Mouse (Mus musculus): ENCODE data around the gene Akap8.

Akap8 gene

DNA sequence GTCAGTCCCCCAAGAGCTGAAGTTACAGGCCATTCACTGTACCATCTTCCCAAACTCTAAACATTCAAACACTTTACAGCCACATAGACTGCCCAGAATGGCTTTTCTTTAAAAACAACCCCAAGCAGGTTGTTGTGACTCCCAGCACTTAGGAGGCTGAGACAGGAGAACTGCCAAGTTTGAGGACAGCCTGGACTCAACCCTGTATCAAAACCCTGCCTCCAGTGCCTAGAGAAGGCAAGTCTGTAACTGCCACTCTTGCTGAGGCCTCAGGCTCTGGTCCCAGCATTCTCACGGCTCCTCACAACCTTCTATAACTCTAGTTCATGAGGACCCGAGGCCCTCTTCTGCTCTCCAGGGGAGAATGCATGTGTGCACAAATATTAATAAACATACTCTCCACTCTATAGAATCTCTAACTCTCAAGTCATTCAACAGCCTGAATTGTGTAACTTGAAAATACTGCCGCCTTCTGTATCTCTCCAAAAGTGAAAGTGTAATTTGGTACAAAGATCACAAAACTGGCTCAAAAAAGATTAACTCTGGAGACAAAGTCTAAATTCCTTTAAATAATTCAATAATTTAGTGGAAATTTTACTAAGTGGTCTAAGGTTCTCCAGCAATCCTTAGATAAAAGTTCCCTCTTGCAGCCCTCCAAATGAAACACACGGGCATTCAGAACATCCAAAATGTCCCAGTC, 39.3 kb downstream of the Akap8 start:
- DNase-seq, result no peak

DNA sequence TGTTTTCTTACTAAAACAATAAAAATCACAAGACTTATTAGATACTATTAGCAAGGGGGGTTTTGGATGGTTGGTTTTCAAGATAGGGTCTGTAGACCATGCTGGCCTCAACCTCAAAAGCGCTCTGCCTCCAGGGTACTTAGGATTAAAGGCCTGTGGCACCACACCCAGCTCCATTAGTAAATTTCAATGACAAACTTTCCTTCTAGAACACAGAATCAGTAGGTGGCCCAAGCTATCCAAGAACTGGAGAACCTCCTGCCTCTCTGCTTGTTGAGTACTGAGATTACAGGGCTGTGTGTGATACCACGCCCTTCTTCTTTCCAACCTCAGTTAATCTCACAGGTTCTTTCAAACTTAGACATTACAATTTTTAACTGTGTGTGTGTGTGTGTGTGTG, 39.9 kb downstream of the Akap8 start:
- no peak for DNase-seq

DNA sequence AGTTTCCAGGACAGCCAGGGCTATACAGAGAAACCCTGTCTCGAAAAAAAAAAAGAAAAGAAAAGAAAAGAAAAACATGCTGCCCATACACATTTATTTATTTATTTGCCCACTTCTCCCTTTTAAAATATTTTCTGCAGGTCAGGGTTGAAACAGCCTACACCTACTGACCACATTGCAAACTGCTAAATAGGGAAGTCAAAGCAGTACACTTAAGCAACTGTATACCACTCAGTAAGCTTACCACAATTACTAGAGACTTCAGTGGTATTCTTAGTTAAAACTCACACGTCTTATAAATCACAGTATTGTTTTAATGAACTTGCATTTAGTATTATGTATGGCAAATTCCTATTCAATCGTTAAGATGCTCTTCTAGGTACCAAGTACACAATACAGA, 40.5 kb downstream of the Akap8 start:
- DNase-seq, result no peak

DNA sequence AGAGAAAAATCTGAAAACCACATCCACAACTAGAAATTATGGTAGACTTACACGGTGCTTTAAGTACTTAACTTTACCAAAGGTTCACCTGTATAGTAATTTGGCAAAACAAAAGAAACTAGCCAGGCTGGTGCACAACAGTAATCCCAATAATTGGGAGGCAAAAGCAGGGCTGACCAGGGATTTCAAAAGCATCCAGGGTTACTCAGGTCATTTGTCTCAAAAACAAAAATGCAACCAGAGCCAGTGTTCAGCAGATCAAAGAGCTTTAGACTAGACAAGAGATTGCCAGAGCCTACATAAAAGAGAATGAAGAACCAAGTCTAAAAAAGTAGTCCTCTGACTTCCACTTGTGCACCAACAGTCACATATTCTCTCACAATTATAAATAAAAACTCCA, 43.8 kb downstream of the Akap8 start:
- DNase-seq, result no peak

DNA sequence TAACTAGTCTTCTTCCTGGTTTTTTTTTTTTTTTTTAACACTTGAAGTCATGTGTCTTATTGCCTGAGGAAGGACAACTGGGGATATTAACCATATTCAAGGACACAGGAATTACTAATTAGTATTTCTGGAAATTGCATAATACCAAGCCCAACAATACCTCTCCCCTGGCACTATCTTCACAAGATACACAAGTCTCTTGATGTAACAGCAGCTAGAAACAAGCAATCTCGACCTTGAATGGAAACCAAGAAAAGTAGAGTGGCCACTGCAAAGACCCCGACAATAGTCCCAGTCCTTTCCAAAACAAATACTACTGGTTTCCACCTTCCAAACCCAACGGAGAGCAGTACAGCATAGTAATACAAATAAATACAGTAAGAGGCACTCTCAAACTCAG, 45.5 kb downstream of the Akap8 start:
- no peak for DNase-seq

DNA sequence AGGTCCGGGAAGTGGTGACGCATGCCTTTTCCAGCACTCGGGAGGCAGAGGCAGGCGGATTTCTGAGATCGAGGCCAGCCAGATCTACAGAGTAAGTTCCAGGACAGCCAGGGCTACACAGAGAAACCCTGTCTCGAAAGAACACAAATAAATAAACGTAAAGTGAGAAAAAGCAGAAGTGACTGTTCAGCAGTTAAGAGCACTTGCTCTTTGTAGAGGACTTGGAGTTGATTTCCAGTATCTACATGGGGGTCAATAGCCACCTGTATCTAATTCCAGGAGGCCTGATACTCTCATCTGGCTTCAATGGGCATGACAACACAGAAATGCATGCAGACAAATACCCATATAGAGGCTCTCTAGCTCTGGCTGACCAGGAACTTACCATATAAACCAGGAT, 51.9 kb downstream of the Akap8 start:
- no peak for DNase-seq

DNA sequence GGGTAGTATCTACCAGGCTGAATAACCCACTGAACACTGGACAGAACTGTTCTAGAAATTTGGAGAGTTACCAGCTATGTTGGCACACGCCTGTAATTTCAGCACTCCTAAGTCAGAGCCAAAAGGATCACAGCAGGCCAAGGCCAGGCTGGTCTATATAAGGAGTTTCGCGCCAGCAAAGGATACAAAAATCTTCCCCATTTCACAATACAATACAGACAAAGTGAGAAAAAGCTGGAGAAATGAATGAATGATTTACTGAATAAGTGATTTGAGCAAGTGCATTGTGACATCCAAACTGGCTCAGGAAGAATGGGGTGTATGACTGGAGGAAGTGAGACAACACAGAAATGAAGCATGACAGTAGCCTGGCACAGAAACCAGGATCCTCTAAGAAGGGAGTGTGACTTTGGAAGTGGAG, 52.5 kb downstream of the Akap8 start:
- DNase-seq, result no peak

DNA sequence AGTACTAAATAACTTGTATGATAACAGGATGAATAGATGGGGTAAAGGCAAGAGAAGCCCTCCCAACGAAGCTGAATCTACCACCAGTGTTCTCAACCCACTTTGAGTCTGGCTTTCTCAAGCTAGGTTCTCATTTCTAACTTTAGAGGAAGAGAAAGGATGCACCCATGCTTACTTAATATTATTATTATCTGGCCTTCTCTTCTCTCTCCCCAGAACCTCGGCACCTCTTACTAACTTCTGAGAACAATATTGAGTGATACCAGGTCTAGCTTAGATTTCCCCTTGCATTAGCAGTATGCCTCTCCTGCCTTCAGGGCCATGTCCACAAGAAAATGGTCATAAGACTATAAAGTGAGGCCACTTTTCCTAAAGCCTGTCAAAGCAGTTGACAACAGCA, 52.9 kb downstream of the Akap8 start:
- no peak for DNase-seq

DNA sequence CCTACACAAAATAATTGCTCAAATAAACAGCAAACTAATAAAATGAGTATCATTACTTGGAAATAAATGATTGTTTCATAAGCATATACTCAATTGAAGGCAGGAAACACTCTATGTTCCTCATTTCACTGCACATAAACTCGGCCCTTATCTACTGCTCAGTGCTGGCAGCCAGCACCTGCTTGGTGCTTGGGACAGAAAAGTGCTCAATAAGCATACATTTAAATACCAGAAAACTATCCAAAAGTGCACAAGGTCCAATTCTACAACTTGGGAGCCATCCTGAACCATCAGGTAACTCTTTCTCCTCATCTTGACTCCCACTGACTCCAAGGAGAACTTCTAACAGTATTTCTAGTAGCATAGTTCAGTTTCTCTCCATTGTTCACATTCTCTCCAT, 53.4 kb downstream of the Akap8 start:
- no peak for DNase-seq

DNA sequence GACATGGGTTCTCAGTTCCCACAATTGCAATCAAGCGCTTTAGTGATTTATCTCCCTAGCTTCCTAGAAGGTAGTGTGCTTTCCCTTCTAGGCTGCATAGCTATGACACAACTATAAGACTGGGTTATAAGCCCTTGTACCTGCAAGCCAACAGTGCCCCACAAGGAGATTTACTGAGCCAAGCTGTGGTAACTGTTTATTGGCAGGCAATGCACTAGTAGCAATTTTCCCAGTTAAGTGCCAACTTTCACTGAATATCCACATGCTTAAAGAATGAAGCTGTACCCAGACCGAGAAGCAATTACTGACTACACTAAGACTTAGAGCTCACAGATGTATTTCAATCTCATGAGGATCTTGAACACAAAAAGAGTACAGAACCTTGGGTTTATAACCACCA, 57.4 kb downstream of the Akap8 start:
- no peak for DNase-seq

DNA sequence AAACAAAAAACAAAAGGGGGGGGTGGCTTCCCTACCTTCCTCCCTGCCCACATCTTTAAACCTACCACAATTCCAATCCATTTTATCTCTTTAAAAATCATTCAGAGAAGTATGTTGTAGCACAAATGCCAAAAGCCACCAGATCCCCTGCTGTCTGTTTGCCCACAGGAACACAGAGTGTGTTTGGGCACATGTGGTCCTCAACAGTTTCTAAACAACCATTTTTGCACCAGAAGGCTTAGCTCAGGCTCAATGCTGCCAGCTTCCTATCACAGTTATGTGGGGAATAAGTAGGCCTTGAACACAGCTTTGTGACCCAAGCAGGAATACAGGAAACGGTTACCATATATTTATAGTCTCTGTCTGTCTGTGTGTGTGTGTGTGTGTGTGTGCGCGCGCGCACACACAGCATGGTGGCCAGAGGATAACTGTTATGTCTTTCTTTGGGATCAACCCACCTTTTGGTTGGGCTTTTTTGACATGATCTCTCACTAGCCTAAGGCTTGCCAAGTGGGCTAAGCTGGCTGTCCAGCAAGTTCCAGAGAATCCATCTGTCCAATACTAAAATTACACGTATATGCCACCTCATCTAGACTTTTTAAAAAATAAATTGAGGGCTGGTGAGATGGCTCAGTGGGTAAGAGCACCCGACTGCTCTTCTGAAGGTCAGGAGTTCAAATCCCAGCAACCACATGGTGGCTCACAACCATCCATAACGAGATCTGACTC, 58.0 kb downstream of the Akap8 start:
- no peak for DNase-seq

DNA sequence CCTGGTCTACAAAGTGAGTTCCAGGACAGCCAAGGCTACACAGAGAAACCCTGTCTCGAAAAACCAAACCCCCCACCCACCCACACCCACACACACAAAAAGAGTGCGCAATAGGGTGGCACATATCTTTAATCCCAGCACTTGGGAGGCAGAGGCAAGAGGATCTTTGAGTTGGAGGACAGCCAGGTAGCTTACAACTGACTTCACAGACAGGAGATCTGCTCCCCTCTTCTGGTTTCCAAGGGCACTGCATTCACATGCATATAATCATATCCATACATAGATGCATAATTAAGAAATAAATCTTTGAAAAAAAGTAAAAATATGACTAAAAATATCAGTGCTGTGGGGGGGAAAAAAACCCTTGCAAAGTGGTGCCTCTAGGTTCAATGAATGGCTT, 62.2 kb downstream of the Akap8 start:
- no peak for DNase-seq

DNA sequence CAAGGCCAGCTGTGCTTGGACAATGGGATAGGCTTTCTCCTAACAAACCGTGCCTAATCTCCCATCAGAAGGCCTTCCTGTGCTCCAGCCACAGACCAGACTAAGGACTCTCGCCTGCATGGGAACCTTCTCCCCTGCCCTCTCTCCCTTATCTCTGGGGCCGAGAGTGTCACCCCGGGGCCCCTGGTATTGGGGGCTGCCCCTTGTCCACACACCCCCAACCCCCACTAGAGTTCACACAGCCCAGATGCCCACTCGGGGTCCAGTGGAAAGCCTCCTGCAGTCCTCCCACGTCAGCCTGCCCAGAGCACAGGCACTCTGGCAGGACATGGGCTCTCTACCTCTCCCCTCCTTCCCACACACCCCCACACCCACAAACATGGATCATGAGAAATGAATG, 63.1 kb downstream of the Akap8 start:
- no peak for DNase-seq

DNA sequence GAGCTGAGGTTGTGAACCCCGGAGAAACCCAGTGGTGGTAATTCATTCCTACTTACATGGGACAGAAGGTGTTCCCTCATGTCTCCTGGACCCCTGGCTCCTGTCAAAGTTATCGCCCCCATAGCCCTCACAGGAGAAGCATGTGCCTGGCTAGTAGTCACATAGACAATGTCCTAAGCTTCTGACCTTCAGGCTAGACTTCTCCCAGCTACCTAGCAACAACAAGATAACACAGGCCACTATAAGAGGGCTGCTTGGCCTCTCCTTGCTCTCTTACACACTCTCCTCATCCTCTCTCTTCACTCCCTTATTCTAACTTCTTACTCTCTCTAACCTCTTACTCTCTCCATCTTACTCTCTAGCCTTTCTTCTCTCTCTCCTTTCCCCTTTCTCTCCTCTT, 63.6 kb downstream of the Akap8 start:
- DNase-seq, result no peak

DNA sequence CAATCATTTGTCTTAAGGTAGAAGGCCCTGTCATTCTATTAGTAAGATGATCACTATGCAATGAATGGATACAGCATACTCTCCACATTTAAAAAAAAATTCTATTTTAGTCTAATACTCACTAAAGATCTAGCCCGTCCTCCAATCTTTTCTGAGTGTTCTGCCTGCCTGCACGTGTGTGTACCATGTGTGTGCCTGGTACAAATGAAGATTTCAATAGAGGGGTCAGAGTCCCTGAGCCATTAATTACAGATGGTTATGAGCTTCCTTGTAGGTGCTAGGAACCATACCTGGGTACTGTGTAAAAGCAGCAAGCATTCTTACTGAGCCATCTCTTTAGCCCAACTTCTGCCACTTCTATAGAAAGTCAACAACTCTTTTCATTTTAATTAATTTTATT, 64.1 kb downstream of the Akap8 start:
- no peak for DNase-seq

All from thymus, postnatal 36 days (tissue).